Comparison of ENCODE assay signal across 8 mouse cellular contexts in genomic region chr5:117358725-117359124, GRCm38 (mm10). TPM values are rescaled to one million over a fixed set of nuclear protein-coding genes. Genes with fewer than 3 reads are reported as not detected.
A peak's percentile ranks its signal among the peaks of the same experiment; 100 is the strongest.
DNase-seq lines count a peak whose midpoint lies in the region; ATAC-seq and TF ChIP-seq lines count a peak whose summit lies in the region.

No protein-coding gene starts in this region.

- H3K4me3 ChIP-seq in ES-E14 (ENCODE audit: insufficient read depth in 1 of 2, low read depth in 1 of 2, low read length in 2 of 2, poor library complexity in 1 of 2, severe bottlenecking in 1 of 2): peak overlapping the region; percentile 71 to 80; a peak in 3 of 4 replicates
- H3K4me3 ChIP-seq in forebrain, embryonic 15.5 days: peak overlapping the region; percentile 79
- H3K4me3 ChIP-seq in hindbrain, embryonic 13.5 days: peak overlapping the region; percentile 98

- in situ Hi-C loops in ES-E14 (cut with MboI; ENCODE audit: low sequenced_read_pairs in 2 of 2, unreplicated experiment in 2 of 2): no loop called here

- DNase-seq in ES-E14 (ENCODE audit: low read depth, low spot score): peak; percentile 83
- peak; percentile 17 for DNase-seq in c-Kit-negative CD71-positive TER-119-positive erythroid progenitor cells, embryonic 14.5 days (ENCODE audit: low read depth, low spot score)
- DNase-seq in left cerebral cortex, adult 18-20 months (ENCODE audit: low spot score in 2 of 2): peak; percentile 82 to 85
- DNase-seq in lung, postnatal 4 days: peak; percentile 71 to 85
- DNase-seq in right cerebral cortex, postnatal 10 days (ENCODE audit: low spot score in 2 of 2): peak; percentile 90 to 91
- DNase-seq in urinary bladder, postnatal 4 days (ENCODE audit: low spot score in 2 of 2): peak; percentile 70 to 87

- H3K4me2 ChIP-seq in forebrain, embryonic 15.5 days (replicated peaks): peak overlapping the region; percentile 81
- peak overlapping the region; percentile 88 for H3K4me2 ChIP-seq in hindbrain, embryonic 13.5 days

- peaks cover 5% of the 10 kb centered on the region for H3K36me3 ChIP-seq in ES-E14 (ENCODE audit: control insufficient read depth, insufficient read depth, low read length, poor library complexity, severe bottlenecking)
- H3K36me3 ChIP-seq in forebrain, embryonic 15.5 days: peaks cover 2% of the 10 kb centered on the region; the same call in 1 of the 2 replicates
- H3K36me3 ChIP-seq in hindbrain, embryonic 13.5 days: peaks cover 6% of the 10 kb centered on the region

- no peak for ATAC-seq in forebrain, embryonic 15.5 days (replicated peaks)
- ATAC-seq in hindbrain, embryonic 13.5 days (ENCODE audit: low FRiP score): no peak

- H3K9me3 ChIP-seq in ES-E14 (ENCODE audit: control insufficient read depth, insufficient read depth, low read depth, low read length): no peaks in the 10 kb centered on the region
- no peaks in the 10 kb centered on the region for H3K9me3 ChIP-seq in forebrain, embryonic 15.5 days
- H3K9me3 ChIP-seq in hindbrain, embryonic 13.5 days: no peaks in the 10 kb centered on the region

- no peak overlapping the region; the same call in 1 of the 2 replicates for H3K27ac ChIP-seq in ES-E14 (ENCODE audit: insufficient read depth, low read depth, low read length, poor library complexity, severe bottlenecking)
- no peak overlapping the region for H3K27ac ChIP-seq in forebrain, embryonic 15.5 days (replicated peaks)
- no peak overlapping the region; the same call in 1 of the 2 replicates for H3K27ac ChIP-seq in hindbrain, embryonic 13.5 days

- WGBS in forebrain, embryonic 15.5 days: 36% methylated on average over 11 of the region's 11 CpGs
- WGBS in hindbrain, embryonic 13.5 days: 40% methylated on average over 11 of the region's 11 CpGs

- no peaks in the 10 kb centered on the region for H3K27me3 ChIP-seq in forebrain, embryonic 15.5 days
- no peaks in the 10 kb centered on the region for H3K27me3 ChIP-seq in hindbrain, embryonic 13.5 days

- H3K9ac ChIP-seq in ES-E14 (ENCODE audit: insufficient read depth, low read depth, low read length, poor library complexity, severe bottlenecking): no peak overlapping the region; the same call in 1 of the 2 replicates
- no peak overlapping the region for H3K9ac ChIP-seq in forebrain, embryonic 15.5 days (replicated peaks)
- H3K9ac ChIP-seq in hindbrain, embryonic 13.5 days: no peak overlapping the region

- peaks cover 28 to 29% of the 10 kb centered on the region in 2 experiments for H3K4me1 ChIP-seq in ES-E14 (ENCODE audit: control insufficient read depth in 2 of 2, insufficient read depth in 2 of 2, low read length in 2 of 2, poor library complexity in 1 of 2)
- H3K4me1 ChIP-seq in forebrain, embryonic 15.5 days: peaks cover 44% of the 10 kb centered on the region
- peaks cover 66% of the 10 kb centered on the region for H3K4me1 ChIP-seq in hindbrain, embryonic 13.5 days (replicated peaks)

TF ChIP-seq in ES-E14, 5 proteins besides CTCF, POLR2A, EP300 and RAD21:
- no peak for TF ChIP-seq MAFK (IDR thresholded peaks at IDR 0.05; ENCODE audit: insufficient read depth, low read depth, low read length)
- TF ChIP-seq CHD2 (IDR thresholded peaks at IDR 0.05; ENCODE audit: low read depth, low read length): no peak
- TF ChIP-seq HCFC1 (IDR thresholded peaks at IDR 0.05; ENCODE audit: borderline replicate concordance, insufficient read depth, low read length): no peak
- no peak for TF ChIP-seq ZNF384 (IDR thresholded peaks at IDR 0.05; ENCODE audit: low read depth, low read length)
- 0 out of 2 replicates have a peak, but pooled peaks have one; percentile 23 for TF ChIP-seq ZC3H11A (IDR thresholded peaks at IDR 0.05; ENCODE audit: borderline replicate concordance, low read depth, low read length)

RNA-seq across cellular contexts. Expression of gene Wsb2, which starts 1.6 kb away (rescaled TPM):
- 76.7 and 84.5 TPM in 2 replicates for total RNA-seq in ES-E14 (2012; rRNA removed)
- polyA plus RNA-seq in forebrain, embryonic 15.5 days (2015; fragmentation: Nextera tagmentation; extraction: Ambion mirVana): 196 and 213 TPM in 2 replicates
- polyA plus RNA-seq in hindbrain, embryonic 13.5 days (2015; fragmentation: Nextera tagmentation; extraction: Ambion mirVana): 181 and 194 TPM in 2 replicates
- total RNA-seq in left cerebral cortex, adult 18-20 months (2021): 100 to 1,000 TPM; 305 to 313 TPM

RNA-seq across cellular contexts. Expression of gene Rfc5, which starts 30.1 kb away (rescaled TPM):
- total RNA-seq in ES-E14 (2012; rRNA removed): 173 and 188 TPM in 2 replicates
- polyA plus RNA-seq in forebrain, embryonic 15.5 days (2015; fragmentation: Nextera tagmentation; extraction: Ambion mirVana): 54.5 and 59.3 TPM in 2 replicates
- 33.7 and 37.5 TPM in 2 replicates for polyA plus RNA-seq in hindbrain, embryonic 13.5 days (2015; fragmentation: Nextera tagmentation; extraction: Ambion mirVana)
- total RNA-seq in left cerebral cortex, adult 18-20 months (2021): 10 to 100 TPM; 13.0 to 18.8 TPM

RNA-seq across cellular contexts. Expression of gene Vsig10, which starts 39.8 kb away (rescaled TPM):
- total RNA-seq in ES-E14 (2012; rRNA removed): 11.7 and 25.7 TPM in 2 replicates
- 1.4 and 1.7 TPM in 2 replicates for polyA plus RNA-seq in forebrain, embryonic 15.5 days (2015; fragmentation: Nextera tagmentation; extraction: Ambion mirVana)
- 1.5 and 1.9 TPM in 2 replicates for polyA plus RNA-seq in hindbrain, embryonic 13.5 days (2015; fragmentation: Nextera tagmentation; extraction: Ambion mirVana)
- total RNA-seq in left cerebral cortex, adult 18-20 months (2021): 1 to 10 TPM; 1.8 to 2.2 TPM

RNA-seq across cellular contexts. Expression of gene Ksr2, which starts 55.1 kb away (rescaled TPM):
- 0.67 and 1.2 TPM in 2 replicates for total RNA-seq in ES-E14 (2012; rRNA removed)
- polyA plus RNA-seq in forebrain, embryonic 15.5 days (2015; fragmentation: Nextera tagmentation; extraction: Ambion mirVana): 4.5 and 5.5 TPM in 2 replicates
- 6.4 and 7.1 TPM in 2 replicates for polyA plus RNA-seq in hindbrain, embryonic 13.5 days (2015; fragmentation: Nextera tagmentation; extraction: Ambion mirVana)
- 10 to 100 TPM; 33.2 to 35.2 TPM for total RNA-seq in left cerebral cortex, adult 18-20 months (2021)

Comparison
In these comparisons a context has a peak if more than half of its experiments do, and no peak if none do; other contexts are left out.
1. DNase-seq: peak in every context shown above with its lines; median percentile 90 in right cerebral cortex, postnatal 10 days; 84 in left cerebral cortex, adult 18-20 months; 83 in ES-E14; 78 in urinary bladder, postnatal 4 days; 78 in lung, postnatal 4 days; 17 in c-Kit-negative CD71-positive TER-119-positive erythroid progenitor cells, embryonic 14.5 days.